Mouse (Mus musculus) CH12.LX (cell line): ENCODE results near the gene Camk2b.

Source experiments
- CTCF ChIP-seq, 2 experiments: IDR thresholded peaks in 1 of 2; conservative IDR thresholded peaks in 1 of 2; 2 replicates each; pipeline ENCODE4 v1.5.1; 2011 to 2012; ENCODE audit warnings: low read depth in 2 of 2, low read length in 2 of 2, improper control_type of control experiment in 1 of 2, inconsistent platforms in 1 of 2, mild to moderate bottlenecking in 1 of 2, moderate library complexity in 1 of 2
- E2F4 ChIP-seq: IDR thresholded peaks from 2 replicates; pipeline ENCODE4 v1.6.1; 2011; ENCODE audit warnings: low read depth, low read length, improper control_type of control experiment; ENCODE audit not compliant: insufficient replicate concordance
- HCFC1 ChIP-seq: IDR thresholded peaks from 2 replicates; pipeline ENCODE4 v1.6.1; 2012; ENCODE audit warnings: low read depth, mild to moderate bottlenecking, inconsistent platforms, low read length, improper control_type of control experiment
- MAZ ChIP-seq: IDR thresholded peaks from 2 replicates; pipeline ENCODE4 v1.6.1; 2012; ENCODE audit warnings: low read depth, mild to moderate bottlenecking, inconsistent platforms, low read length, improper control_type of control experiment, moderate library complexity
- POLR2A ChIP-seq: IDR thresholded peaks from 2 replicates; pipeline ENCODE4 v1.6.1; 2011; ENCODE audit warnings: low read depth, mild to moderate bottlenecking, improper control_type of control experiment, low read length

DNA sequence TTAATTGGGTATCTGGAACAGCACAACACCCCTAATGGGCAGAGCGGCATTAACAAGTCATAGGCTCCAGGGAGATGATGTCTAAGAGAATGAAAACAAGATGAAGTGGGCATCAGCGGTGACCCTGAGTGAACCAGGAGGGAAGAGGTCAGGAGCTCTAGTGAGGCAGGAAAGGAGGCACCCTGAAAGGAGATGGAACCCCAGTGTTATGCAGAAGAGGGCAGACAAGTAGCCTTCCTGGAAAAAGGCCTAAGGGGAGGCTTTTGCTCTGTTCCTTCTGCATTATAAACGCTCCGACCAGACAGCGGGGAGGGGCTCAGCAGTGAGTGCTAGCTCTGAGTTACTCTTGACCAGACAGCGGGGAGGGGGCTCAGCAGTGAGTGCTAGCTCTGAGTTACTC, 123.2 kb downstream of the Camk2b start:
- TF ChIP-seq CTCF (conservative IDR thresholded peaks at IDR 0.05 in 1 of 2, IDR thresholded peaks at IDR 0.05 in 1 of 2; ENCODE audit: low read depth in 2 of 2, low read length in 2 of 2) (no peak), MAZ (no peak), HCFC1 (no peak), POLR2A (no peak), E2F4 (no peak)
